Mouse (Mus musculus): ENCODE data around the gene Ell2. TPM values are rescaled to one million over a fixed set of nuclear protein-coding genes. Genes with fewer than 3 reads are reported as not detected.
A peak's percentile ranks its signal among the peaks of the same experiment; 100 is the strongest.

Gene Ell2
- total RNA-seq, 2 experiments from 2014 or later: 21.2 to 22.8 TPM

GRCm38 (mm10) chr13:75763280-75763679, 56.7 kb downstream of the Ell2 start:
- no peak for DNase-seq (ENCODE audit: low spot score in 2 of 2)

- DNase-seq (ENCODE audit: low spot score in 2 of 2): no peak
These were observed 59.2 kb downstream of the Ell2 start for GRCm38 (mm10) chr13:75765742-75766141.

- no peak for DNase-seq (ENCODE audit: low spot score in 2 of 2)
These were observed 59.7 kb downstream of the Ell2 start for GRCm38 (mm10) chr13:75766238-75766637.

- DNase-seq (ENCODE audit: low spot score in 2 of 2): no peak
These were observed 60.4 kb downstream of the Ell2 start for GRCm38 (mm10) chr13:75766967-75767366.

GRCm38 (mm10) chr13:75770744-75771143, 64.2 kb downstream of the Ell2 start:
- DNase-seq (ENCODE audit: low spot score in 2 of 2): no peak

GRCm38 (mm10) chr13:75771404-75771803, 64.8 kb downstream of the Ell2 start:
- no peak for DNase-seq (ENCODE audit: low spot score in 2 of 2)

GRCm38 (mm10) chr13:75771984-75772730, 65.6 kb downstream of the Ell2 start:
- no peak for DNase-seq (ENCODE audit: low spot score in 2 of 2)

- DNase-seq (ENCODE audit: low spot score in 2 of 2): no peak
These were observed 69.4 kb downstream of the Ell2 start for GRCm38 (mm10) chr13:75775961-75776360.

- DNase-seq (ENCODE audit: low spot score in 2 of 2): no peak
These were observed 70.1 kb downstream of the Ell2 start for GRCm38 (mm10) chr13:75776692-75777091.

- DNase-seq (ENCODE audit: low spot score in 2 of 2): no peak
These were observed 71.6 kb downstream of the Ell2 start for GRCm38 (mm10) chr13:75778156-75778555.

GRCm38 (mm10) chr13:75779169-75779568, 72.6 kb downstream of the Ell2 start:
- DNase-seq (ENCODE audit: low spot score in 2 of 2): no peak

GRCm38 (mm10) chr13:75780096-75780495, 73.5 kb downstream of the Ell2 start:
- DNase-seq (ENCODE audit: low spot score in 2 of 2): no peak

GRCm38 (mm10) chr13:75785726-75786125, 79.2 kb downstream of the Ell2 start:
- DNase-seq (ENCODE audit: low spot score in 2 of 2): no peak

GRCm38 (mm10) chr13:75786264-75786663, 79.7 kb downstream of the Ell2 start:
- no peak for DNase-seq (ENCODE audit: low spot score in 2 of 2)

GRCm38 (mm10) chr13:75787364-75787763, 80.8 kb downstream of the Ell2 start:
- no peak for DNase-seq (ENCODE audit: low spot score in 2 of 2)

GRCm38 (mm10) chr13:75788178-75788577, 81.6 kb downstream of the Ell2 start:
- DNase-seq (ENCODE audit: low spot score in 2 of 2): no peak

GRCm38 (mm10) chr13:75789061-75789834, 82.7 kb downstream of the Ell2 start:
- no peak for DNase-seq (ENCODE audit: low spot score in 2 of 2)

- no peak for DNase-seq (ENCODE audit: low spot score in 2 of 2)
These were observed 84.1 kb downstream of the Ell2 start for GRCm38 (mm10) chr13:75790550-75791205.

GRCm38 (mm10) chr13:75793863-75794629, 87.5 kb downstream of the Ell2 start:
- no peak for DNase-seq (ENCODE audit: low spot score in 2 of 2)

- peak; percentile 81 to 85 for DNase-seq (ENCODE audit: low spot score in 2 of 2)
These were observed 91.0 kb downstream of the Ell2 start for GRCm38 (mm10) chr13:75797369-75798141.

Measured in gastrocnemius, postnatal 4 days (tissue).